Mouse (Mus musculus) ovary, postnatal 10 days (tissue): ENCODE results near the gene Lmntd2.
A peak's percentile ranks its signal among the peaks of the same experiment; 100 is the strongest.

Experiments used
- DNase-seq: peaks from one replicate; pipeline ENCODE4 v3.0.0; 2022; ENCODE audit warnings: low spot score

The Lmntd2 gene

DNA sequence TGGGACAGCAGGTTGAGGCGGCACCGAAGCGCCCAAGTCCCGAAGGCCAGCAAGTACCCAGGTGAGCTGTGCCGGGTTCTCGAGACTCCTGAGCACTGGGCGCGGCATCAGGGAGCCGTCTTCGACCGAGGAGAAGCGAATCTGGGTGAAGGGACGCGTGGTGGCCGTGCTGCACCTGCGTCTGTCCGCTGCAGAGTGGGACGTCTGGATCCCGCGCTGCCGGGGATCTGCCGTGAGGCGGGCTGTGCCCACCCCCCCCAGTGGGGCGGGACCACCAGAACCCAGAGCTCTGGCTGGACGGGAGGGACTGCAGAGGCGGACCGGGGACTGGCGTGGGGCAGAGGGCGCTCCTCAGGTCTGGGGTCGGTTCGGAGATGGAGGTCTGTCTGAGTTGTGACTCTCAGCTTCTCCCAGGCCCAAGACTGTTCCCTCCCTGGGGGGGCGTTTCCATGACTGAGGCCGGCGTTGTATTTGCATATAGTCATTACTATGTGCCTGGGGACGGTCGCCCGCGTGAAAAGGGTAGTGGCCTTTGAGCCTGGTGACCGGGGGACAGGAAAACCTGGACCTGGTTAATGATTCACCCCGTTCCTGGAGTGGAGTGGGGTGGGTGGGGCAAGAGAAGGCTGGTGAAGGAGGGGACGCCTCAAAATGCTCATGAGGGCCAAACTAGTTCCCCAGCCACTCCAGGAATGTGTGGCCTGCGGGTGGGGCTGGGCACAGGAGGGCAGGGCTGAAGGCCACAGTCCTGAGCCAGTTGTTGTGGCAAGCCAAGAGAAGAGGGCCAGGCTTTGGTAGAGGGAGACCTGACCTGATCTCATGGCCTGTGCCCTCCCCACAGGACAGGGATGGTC, 2.2 kb upstream of the Lmntd2 start:
- no peak for DNase-seq

DNA sequence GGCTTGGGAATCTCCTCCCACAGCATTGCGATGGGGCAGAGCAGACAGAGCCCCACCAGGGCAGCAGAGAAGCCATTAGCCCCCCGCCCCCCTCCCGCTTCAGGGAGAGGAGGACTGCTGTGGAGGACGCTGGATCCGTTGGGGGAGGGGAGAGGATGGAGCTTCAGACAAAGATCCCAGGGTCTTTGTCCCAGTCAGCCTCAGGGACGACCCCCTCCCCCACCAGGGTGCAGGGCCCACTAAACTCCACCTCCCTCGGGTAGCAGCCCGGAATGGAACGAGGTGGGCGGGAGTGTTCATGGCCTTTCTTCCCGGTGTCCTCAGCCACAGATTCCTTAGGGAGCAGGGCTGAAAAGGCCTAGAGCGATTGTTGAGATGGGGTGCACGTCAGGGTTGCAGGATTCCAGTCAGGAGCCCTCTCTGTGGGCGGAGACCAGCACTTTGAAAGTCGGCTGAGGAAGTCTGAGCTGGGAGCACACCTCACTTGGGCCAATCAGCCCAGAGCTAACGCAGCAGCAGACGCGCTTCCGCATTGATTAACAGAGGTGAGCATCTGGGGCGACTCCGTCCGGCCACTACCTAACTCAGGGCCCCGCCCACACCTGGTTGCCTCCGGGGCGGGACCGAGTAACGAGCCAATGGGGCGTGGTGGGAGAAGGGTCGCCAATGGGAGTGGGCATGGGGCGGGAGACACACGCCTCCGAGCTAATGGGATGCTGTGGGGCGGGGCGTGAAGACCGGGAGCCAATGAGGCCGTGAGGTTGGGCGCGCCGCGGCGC, 1.4 kb upstream of the Lmntd2 start, which contains the start of gene Rassf7:
Gene Rassf7 (plus strand): TSS at position 760 of the 779 bp plus-strand sequence.
- peak; percentile 72 for DNase-seq

DNA sequence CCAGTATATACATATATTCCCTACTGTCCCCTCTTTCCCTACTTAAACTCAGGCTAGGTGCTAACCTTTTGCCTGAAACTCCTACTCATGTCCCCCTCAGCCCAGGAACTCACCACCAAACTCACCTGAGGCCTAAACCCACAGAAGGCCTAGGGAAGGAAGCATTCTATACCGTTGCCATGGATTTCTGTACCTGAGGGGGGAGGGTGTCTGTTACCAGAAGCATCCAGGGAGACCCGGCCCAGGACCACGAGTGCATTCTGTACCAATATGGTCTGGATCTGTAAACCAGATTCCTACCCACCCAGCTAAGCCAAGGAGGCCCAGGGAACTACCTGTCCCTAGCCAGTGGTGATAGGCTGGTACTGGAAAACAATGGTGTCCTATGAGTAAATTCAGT, 430 bp upstream of the Lmntd2 start:
- no peak for DNase-seq

DNA sequence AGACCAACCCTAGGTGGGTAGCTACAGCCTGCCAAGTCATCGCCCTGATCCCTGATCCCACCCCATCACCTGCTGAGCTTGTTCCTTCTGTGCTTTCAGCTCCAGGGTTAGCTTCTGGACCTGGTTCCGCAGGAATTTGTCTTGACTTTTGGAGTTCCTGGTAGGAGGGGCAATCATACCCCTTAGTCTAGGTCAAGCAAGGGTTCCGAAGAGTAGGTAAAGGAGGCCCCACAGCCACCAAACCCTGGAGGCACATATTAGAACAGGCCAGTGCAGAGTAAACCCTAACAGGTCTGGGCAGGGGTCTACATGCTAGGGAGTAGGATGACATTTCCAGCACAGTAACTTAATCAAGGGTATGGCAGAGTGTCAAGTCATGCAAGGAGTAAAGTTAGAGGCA, 747 bp downstream of the Lmntd2 start:
- no peak for DNase-seq

DNA sequence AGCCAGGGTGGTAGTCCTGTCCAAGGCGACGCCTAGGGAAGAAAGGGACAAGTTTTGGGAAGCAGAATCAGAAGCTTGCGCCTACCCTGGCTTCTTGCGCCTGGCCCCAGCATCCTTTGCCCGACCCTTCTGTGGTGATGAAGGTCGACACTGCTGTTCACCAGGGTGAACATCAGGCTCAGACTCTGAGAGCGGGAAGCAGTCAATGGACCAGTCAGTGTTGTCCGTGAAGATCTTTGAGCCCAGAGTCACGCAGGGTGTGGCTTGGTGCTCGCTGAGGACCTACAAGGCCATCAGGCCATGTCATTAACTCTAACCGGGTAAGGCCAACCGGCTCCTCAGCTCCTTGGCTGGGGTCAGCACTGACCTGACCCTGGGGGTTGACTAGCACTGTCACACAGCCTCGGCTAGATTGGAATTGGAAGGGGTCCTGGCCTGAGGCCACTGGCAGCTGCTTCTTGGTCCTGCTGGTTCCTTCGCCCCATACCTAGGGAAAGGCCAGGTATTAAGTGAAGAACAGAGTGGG, 3.2 kb downstream of the Lmntd2 start:
- DNase-seq = no peak

DNA sequence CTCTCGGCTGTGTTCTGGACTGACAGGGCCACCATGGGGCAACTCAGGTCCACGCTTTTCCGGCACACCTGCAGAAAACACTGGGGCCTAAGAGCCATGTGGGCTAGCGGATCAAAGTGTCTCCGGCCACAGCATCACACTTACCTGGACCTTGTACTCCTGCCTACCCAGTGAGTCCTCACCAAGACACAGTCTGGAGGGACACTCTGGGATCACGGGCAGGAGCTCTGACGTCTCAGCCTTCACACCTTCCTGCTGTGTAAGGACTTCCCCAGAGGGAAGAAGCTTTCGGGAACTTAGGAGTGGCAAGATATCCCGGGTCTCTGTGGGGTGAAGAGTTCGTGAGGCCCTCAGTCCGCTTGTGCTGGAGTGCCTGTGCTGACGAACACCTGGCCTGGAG, 3.7 kb downstream of the Lmntd2 start:
- DNase-seq = no peak

DNA sequence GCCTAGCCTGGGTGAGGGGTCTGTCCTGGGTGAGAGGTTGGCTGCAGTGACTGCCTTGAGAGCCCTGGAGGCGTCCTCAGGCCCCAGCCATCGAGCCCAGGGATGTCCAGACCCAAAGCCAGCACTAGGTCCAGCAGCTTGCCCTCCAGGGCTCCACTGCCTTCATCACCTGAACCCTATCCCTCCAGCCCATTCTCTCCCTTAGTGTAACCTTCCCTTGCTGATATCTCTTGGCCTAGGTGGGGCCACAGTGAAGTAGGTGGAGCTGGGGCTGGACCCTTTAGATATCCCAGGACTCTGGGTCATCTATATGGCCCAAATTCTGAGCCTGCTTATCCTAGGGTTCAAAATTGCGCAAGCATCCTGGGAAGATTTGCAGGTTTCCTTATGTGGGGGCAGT, 4.4 kb downstream of the Lmntd2 start:
- no peak for DNase-seq

DNA sequence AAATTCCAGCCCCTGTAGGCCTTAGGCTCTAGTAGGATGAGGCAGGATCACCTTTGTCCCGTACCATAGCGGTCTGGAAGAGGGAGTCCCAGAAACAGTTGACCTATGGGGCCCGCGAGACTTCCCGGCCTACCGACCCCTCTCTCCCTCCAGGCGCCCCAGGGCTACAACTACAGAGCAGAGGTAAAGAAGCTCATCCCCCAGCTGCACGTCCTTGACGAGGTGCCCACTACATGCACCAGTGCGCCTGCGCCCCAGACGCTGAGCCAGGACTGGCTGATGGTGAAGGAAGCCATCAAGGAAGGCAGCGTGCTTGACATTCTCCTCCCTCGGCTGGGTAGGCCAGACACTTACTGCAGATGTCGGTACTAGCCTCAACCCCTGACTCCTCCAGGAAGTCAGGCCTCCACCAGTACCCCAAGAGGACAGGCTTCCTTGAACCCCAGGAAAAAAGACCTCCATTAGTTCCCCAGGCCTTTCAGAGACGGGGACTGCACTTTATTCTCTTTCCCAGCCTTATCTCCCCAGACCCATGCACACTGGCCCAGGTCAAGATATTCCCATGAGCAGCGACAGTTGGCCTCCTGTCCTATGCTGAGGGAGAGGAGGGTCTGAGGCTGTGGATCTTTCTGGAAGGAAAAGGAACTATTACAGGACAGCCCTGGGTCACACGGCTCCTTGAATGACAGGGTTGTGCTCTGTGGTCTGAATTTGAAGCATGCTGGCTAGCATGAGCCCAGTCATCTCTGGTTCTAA, 7.5 kb downstream of the Lmntd2 start:
- no peak for DNase-seq

DNA sequence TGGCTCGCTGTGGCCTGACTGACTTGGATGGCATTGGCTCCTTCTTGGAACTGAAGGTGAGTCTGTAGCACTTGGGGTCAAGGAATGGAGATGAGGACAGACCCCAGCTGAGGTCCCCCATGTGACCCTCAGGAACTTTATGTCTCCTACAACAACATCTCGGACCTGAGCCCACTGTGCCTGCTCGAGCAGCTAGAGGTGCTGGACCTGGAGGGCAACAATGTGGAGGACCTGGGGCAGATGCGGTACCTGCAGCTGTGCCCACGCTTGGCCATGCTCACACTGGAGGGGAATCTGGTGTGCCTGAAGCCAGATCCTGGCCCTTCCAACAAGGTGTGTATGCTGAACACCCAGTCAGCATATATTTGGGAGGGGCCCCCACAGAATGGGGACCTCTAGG, 8.4 kb downstream of the Lmntd2 start:
- DNase-seq = no peak

DNA sequence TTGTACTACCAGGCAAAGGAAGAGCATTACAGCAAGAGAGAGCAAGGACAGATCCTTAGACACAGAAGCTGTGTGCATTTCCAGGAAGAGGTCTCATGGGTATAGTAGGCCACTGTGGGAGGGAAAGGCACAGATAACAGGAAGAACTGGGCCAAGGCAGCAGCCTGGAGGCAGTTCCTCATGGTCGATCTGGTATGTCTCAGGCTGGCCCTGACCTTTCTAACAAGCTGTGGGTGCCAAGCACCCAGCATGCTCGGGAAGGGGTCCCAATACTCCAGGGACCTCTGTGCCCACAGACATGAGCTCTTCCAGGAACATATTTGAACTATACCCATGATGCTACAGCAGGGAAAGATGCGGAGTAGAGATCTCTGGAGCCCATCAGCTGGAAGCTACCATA, 9.3 kb downstream of the Lmntd2 start:
- DNase-seq = no peak

DNA sequence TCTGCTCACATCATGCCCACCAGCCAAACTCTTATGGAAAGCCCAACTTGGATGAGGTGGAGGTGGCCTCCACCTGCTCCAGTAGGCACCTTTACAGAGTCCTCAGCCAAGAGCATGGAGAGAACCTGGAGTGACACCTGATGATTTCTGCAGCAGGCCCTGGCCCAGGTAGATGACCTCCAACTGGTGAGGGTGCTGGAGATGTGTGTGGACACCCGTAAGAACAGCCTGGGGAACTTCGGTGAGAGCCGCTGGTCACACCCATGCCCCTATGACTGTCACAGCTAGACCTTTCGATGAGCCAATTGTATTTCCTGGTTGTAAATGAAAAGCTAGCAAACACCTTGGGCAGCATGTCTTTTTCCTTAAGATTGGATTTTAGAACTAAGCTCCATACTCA, 15.8 kb downstream of the Lmntd2 start:
- DNase-seq = no peak

DNA sequence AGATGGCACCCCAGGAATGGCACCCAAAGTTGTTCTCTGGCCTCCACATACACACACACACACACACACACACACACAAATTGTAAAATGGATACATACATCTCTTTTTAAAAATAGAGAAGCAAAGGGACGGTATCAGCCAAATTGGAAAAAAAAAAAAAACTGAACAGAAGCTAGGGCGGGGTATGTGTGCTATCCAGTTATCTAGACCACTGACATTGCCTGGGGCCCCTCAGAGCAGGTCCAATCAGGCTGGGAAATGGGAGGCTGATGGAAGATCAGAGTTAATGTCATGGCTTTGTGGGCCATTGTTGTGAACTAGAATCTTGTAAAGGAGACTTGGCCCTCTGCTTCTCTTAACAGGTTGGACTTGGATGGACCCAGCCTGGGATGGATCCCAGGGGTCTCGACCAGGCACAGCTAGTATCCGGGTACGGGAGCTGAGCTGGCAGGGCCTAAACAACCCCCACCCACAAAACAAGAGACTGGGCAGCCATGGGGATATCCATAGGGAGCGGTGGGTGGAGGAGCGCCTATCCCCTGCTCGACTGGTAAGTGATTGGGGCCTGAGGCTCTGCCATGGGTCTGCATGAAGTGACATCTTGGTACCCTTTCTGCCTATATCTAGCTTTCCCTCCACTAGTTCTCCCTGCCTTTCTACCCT, 17.1 kb downstream of the Lmntd2 start:
- DNase-seq = no peak

DNA sequence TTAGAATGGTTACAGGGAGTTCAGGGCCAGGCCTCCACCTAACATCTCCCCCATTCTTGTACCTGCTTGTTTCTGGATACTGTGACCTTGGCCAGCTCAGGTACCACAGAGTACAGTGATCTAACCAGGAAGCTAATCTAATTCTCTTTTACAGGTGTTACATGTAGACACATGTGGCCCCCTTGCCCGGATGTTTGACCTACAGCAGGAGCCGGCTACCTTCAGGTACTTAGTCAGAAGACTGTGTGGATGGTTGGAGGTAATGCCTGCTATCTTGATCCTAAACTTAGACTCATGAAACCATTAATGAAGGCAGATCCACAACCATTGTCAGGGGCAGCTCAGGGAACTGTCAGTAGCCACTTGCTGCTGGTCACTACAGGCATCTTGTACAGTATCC, 18.1 kb downstream of the Lmntd2 start:
- no peak for DNase-seq

DNA sequence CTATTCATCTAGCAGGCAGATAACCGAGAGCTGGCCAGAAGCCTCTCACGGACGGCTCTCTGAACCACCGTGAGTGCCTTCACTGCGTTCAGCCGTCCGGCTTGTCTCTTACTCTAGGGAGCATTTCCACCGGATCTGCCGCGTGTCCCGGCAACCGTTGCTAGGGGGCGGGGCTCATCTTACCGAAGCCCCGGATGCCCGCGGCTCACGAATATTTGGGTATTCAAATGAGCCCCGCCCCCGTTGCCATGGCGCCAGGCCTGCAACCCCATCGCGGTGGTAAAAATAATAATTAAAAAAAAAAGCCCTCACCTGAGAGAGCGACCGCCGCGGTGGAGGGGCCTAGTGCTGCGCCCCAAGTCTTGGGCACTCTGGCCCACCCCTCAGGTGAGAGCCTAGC, 19.1 kb downstream of the Lmntd2 start:
- DNase-seq = peak; percentile 80

DNA sequence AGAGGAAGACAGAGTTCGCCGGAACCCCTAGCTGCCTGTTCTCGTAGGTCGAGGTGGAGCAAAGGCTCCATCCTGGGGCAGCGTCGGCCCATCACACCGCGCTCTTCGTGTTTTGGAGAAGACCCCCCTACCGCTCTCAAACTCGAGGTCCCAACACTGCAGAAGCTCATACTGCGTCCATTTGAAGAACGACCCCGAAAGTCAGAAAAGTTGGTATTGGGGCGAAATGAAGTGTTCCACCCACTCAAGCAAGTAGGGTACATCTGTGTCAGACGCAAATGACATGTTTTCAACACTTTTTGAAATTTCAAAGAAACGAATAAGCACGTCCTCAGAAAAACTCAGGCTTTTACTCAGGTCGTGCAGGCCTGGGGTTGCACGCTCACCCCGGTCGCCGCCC, 19.5 kb downstream of the Lmntd2 start:
- DNase-seq = no peak

DNA sequence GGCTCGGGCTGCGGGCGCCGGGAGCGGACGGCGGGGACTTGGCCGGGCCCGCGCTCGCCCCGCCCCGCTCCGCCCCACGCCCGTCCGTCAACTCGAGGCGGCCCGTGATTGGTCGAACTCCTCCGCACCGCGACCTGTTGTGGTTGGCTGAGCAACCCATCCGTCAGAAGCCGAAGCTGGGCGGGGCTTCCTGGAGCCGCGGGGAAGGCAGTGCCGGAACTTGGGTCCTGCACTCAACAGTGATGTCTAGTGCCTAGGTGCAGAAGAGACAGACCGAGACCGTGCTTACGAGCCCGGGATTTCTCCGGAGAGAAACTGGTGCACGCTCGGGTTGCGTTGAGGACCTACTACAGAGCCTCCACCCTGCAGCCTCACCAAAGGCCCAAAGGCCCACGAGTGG, 19.9 kb downstream of the Lmntd2 start, which contains the start of the genes Hras and Lrrc56:
Gene Hras (minus strand): TSS at position 58 of the 400 bp plus-strand sequence.
Gene Lrrc56 (plus strand): TSS at position 210 of the 400 bp plus-strand sequence.
- DNase-seq = peak; percentile 95

DNA sequence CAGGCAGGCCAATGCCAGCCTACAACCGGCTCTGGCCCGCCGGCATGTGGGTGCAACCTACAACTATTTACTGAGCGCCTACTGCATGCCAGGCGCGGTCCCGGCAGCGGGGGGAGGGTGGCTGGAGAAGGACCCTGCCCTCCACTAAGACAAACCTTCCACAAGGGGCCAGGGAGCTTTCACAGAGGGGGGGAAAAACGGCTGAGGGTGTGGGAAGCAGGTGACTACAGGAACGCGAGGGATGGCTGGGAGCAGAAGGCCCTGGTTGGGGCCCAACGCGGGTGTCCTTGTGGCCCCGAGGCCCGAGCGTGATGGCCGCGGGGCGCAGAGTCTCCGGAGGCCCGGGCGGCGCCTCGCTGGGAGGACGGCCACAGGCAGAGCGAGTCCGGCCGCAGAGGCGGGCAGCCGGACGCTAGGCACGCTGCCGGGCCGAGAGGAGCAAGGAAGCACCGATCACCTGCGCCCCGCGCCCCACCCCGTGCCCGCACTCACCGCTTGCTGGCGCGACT, 20.5 kb downstream of the Lmntd2 start:
- DNase-seq = no peak

DNA sequence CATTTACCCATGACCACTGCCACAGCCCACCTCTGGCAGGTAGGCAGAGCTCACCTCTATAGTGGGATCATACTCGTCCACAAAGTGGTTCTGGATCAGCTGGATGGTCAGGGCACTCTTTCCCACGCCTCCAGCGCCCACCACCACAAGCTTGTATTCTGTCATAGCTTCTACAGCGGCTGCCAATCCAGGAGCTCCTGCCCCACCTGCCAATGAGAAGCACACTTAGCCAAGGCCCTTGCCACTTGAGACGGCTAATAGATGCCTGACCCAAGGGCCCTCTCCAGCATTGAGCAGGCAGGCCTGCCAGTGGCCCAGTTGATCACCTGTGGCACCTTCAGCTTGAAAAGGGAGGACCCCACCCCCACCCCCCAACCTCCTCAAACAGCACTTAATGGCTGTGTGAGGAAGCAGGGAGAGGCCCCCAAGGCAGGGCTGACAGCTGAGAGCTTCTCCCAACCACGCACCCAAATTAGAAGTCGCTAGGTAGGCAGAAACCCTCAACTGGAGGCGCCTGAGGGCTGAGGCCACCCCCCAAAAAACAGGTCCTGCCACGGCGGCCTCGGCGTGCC, 21.0 kb downstream of the Lmntd2 start:
- DNase-seq = no peak

DNA sequence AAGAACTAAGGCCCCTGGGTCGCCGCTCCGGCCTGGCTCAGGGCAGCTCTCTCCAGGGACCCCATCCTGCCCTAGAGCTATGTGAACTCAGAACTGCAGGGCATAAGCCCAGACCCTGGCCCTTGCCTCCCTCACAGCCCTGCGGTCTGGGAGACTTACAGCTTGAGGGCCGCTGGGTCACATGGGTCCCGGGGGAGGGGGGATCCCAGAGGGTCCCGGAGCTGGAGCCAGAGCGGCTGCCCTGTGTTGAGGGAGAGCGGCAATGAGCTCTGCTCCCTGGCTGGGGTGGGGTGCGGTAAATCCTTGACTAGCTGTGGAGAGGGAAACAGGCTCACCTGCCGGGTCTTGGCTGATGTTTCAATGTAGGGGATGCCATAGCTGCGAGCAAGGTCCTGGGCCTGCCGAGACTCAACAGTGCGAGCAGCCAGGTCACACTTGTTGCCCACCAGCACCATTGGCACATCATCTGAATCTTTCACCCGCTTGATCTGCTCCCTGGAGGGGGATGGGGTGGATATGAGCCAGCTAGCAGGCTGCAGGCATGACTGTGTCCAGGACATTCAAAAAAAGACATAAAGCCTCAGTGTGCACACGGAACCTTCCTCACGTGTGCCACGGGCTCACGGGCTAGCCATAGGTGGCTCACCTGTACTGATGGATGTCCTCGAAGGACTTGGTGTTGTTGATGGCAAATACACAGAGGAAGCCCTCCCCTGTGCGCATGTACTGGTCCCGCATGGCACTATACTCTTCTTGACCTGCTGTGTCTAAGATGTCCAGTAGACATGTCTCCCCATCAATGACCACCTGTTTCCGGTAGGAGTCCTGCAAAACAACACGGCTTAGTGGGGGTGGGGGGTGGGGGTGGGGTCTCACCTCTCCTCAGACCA, 21.8 kb downstream of the Lmntd2 start:
- no peak for DNase-seq

DNA sequence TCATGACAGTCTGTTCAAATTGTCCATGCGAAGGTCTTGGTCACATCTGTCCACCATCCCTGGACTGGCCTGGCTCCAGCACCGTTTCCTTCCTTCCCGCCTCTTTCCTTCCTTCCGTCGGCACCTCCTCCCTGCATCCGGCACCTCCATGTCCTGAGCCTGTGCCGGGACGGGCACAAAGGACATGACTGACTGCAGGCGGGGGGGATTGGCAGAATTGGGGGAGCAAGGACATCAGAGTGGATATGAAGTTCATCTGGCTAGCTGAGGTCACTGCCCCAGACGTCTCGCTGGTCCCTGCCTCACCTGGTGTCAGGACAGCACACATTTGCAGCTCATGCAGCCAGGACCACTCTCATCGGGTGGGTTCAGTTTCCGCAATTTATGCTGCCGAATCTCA, 22.8 kb downstream of the Lmntd2 start:
- DNase-seq = no peak
